Mouse (Mus musculus) WW6 (cell line): ENCODE data around the gene Hist1h2aa.

ENCODE experiments used
- DNase-seq: peaks from one replicate; pipeline ENCODE4 v3.0.0-alpha.2; 2013; ENCODE audit warnings: low read depth, low spot score

Gene Hist1h2aa

DNA sequence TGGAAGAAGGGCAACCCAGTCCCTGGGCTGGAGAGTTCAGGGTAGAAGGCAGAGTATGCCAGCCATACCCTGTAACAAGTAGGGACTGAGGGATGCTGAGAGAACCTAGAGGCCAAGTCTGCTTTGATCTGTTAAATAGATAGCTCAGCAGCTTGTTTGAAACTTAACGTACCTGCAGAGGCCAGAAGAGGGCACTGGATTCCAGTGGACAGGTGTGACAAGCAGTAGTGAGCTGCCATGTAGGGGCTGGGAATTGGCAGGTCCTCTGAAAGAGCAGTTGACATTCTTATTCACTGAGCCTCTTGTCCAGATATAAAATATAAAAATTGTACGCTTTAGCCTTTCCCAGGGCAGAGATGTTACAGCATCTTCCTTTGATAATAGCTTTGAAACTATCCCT, 8.6 kb downstream of the Hist1h2aa start:
- DNase-seq, result no peak

DNA sequence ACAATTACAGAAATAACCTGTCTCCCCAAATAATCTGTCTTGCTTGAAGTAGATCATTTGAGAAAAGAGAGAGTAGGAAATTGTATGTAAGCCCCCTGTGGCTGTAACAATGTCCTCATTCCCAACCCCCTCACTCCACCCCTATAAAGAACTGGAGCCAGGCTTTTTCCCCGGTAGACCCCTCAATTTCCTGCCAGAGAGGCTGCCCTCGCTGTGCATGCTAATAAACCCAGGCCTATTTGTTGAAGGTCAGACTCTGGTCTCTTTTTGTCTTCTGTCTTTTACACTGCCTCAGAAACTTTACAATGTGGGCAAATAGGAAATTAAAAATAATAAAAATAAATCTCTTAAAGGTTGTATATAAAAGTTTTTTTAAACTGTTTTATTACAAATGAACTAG, 12.0 kb downstream of the Hist1h2aa start:
- no peak for DNase-seq

DNA sequence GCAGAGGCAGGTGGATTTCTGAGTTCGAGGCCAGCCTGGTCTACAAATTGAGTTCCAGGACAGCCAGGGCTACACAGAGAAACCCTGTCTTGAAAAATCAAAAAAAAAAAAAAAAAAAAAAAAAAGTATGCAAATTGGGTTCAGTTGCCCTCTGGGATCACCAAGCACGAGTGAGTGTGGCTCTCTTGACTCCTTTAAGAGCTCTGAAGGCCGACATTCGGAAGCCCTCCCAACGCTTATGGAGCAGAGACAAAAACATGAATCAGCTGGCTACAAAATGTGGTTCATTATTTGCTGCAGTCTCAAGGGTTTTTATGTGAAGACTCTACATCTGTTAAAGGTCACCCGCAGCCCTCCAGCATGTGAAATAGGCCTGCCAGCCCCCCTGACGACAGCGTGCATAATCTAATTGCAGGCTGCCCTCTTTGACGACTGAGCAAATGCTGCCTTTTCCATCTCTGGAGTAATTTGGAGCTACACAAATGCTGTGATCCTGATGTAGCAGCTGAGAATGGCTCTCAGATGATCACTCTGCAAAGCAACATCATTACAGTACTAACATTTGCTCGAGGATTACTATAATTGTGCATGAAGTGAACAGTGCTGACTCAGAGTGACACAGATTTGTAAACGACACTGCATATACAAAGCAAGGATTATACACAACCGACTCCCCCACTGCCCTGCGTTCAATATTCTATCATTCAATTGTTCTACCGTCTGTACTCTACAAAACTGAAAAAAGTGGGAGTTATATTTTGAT, 15.4 kb downstream of the Hist1h2aa start:
- DNase-seq, result no peak

DNA sequence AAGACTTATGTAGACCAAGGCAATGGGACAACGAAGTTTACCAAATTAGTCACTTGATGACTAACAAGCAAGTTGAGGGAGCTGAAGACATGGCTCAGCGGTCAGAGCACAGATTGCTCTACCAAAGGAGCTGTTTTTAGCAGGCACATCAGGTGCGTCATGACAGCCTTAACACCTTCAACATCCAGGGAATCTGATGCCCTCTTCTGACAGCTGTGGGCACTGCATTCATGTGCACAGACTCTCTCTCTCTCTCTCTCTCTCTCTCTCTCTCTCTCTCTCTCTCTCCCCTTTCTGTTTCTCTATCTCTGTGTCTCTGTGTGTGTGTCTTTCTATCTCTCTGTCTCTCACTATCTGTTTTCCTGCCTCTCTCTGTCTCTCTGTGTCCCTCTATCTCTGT, 16.7 kb downstream of the Hist1h2aa start:
- DNase-seq, result no peak

DNA sequence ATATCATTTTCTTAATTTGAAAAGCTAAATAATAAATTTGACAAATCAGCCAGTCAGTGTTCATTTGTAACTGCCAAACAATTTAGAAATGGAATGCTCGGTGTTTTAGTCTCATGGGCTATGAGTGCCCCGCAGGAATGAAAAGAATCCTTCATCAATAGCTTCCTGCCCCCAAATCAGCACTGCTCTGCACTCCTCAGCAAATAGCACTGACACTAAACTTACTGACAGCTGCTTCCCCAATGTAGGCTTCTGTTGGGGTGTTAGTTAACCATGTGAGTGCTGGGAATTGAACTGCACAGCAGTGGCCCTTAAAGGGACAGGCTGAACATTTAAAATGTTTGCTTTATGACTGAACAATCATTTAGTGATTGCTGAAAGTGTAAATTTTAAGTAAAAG, 25.5 kb downstream of the Hist1h2aa start:
- no peak for DNase-seq

DNA sequence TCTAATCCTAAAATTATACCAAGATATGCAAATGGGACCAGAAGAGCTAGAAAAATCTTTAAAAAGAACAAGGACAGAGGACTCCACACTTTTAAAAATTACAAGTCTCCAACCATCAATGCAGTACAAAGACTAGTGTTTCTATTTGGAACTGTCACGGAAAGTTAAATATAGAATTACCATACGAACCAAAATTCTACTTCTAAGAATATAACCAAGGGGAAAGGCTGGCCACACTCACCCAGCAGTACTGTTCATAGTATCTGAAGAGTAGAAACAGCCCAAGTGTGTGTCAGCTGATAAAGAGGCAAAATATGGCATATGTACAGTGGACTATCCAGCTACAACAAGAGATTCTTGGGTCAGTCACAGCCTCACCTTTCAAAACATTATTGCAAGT, 30.6 kb downstream of the Hist1h2aa start:
- DNase-seq, result no peak

DNA sequence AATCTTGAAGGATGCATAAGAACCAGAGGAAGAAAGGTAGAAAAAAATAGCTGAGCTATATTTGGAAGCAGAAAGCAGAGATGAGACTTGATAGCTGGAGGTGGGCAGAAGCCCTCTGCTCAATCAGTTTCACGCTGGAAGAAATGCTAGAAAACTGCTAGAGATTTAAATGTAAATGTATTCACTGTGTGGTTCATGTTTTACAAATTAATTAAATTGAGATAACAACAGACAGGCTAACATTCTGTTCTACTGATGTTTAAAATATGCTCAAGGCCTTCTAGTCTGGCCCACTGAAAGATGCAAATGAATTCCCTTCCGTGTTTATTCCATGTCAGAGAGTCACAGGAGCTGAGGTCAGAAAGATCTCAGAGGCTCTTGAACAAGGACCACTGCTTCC, 37.6 kb downstream of the Hist1h2aa start:
- DNase-seq, result no peak

DNA sequence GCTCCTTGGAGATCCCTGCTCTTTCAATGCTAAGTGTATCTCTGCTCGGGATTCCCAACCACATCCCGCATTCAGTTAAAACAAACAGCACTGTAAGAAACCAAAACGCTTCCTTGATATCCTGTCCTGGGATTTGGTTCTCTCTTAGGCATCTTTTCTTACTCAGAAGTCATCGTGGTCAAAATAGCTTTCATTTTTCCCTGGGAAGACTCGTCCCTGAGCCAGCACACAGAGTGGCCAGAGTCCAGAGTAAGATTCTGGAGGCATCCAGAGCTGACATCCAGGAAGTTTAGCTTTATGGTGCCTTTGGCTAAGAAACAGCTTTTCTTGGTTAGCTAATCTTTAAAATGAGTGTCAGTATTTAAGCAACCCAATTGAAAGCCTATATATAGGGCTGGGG, 38.0 kb downstream of the Hist1h2aa start:
- no peak for DNase-seq
